ENCODE assay signal across 8 mouse cellular contexts in the genomic region with DNA sequence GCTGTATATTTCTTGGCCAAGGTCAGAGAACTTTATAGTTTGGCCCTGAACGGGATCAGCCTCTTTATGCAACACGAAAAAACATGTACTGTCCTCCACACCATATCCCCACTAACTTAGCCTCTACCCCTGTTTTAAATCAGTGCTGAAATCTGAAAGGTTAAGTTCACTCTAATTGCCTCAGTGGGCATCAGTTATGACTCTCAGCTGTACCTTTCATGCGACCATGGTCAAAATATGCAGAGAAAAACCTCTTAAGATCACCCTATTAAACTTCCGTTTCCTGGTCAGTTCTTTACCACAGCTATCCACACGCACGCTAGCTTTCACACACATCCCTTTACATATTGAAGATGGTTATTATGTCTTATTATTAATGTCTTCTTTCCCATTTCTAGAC. TPM values are rescaled to one million over a fixed set of nuclear protein-coding genes. Genes with fewer than 3 reads are reported as not detected.
A peak's percentile ranks its signal among the peaks of the same experiment; 100 is the strongest.
DNase-seq lines count a peak whose midpoint lies in the region; ATAC-seq lines count a peak whose summit lies in the region.

No protein-coding gene starts in this region.

- H3K9me3 ChIP-seq in heart, embryonic 10.5 days, result no peaks in the 10 kb centered on the region
- no peaks in the 10 kb centered on the region for H3K9me3 ChIP-seq in embryonic facial prominence, embryonic 10.5 days
- no peaks in the 10 kb centered on the region for H3K9me3 ChIP-seq in hindbrain, embryonic 16.5 days (ENCODE audit: control insufficient read depth, low read length)
- H3K9me3 ChIP-seq in midbrain, embryonic 13.5 days, result no peaks in the 10 kb centered on the region

- 66% methylated on average over 6 of the region's 6 CpGs for WGBS in heart, embryonic 10.5 days
- WGBS in embryonic facial prominence, embryonic 10.5 days, result 70% methylated on average over 6 of the region's 6 CpGs
- WGBS in hindbrain, embryonic 16.5 days, result 62% methylated on average over 6 of the region's 6 CpGs
- WGBS in midbrain, embryonic 13.5 days, result 65% methylated on average over 6 of the region's 6 CpGs

- DNase-seq in heart, embryonic 10.5 days (ENCODE audit: low spot score), result no peak
- no peak for DNase-seq in heart, postnatal 10 days
- no peak for DNase-seq in embryonic facial prominence, embryonic 10.5 days (ENCODE audit: low spot score)
- no peak for DNase-seq in layer of hippocampus, adult 9-11 months
- no peak for DNase-seq in kidney, adult 9 months
- no peak for DNase-seq in urinary bladder, postnatal 25 days (ENCODE audit: low spot score)

- ATAC-seq in hindbrain, embryonic 16.5 days, result no peak
- ATAC-seq in midbrain, embryonic 13.5 days, result 0 out of 2 replicates have a peak, but pooled peaks have one; percentile 6

- peak overlapping the region; percentile 97 for H3K4me2 ChIP-seq in hindbrain, embryonic 16.5 days (ENCODE audit: low read length)
- peak overlapping the region; percentile 98 for H3K4me2 ChIP-seq in midbrain, embryonic 13.5 days (replicated peaks)

- H3K4me1 ChIP-seq in heart, embryonic 10.5 days, result peaks cover 12% of the 10 kb centered on the region; the same call in 1 of the 2 replicates
- H3K4me1 ChIP-seq in embryonic facial prominence, embryonic 10.5 days, result peaks cover 17% of the 10 kb centered on the region
- H3K4me1 ChIP-seq in hindbrain, embryonic 16.5 days (ENCODE audit: control insufficient read depth, insufficient read depth, low read depth, low read length), result peaks cover 15% of the 10 kb centered on the region
- H3K4me1 ChIP-seq in midbrain, embryonic 13.5 days (replicated peaks), result peaks cover 13% of the 10 kb centered on the region

- intact Hi-C loops in heart, postnatal 10 days (cut with DNase I), result loop anchor here (1.0 to 10.0 kb wide), 6 partner anchors 61 to 435 kb away; no protein-coding TSS in a partner anchor

- H3K9ac ChIP-seq in hindbrain, embryonic 16.5 days (ENCODE audit: low read depth, low read length), result peak overlapping the region; percentile 96; the same call in 1 of the 2 replicates
- H3K9ac ChIP-seq in midbrain, embryonic 13.5 days (replicated peaks), result no peak overlapping the region

- H3K27ac ChIP-seq in heart, embryonic 10.5 days, result peak overlapping the region; percentile 95
- 0 out of 2 replicates have a peak overlapping the region, but pooled peaks have one; percentile 94 for H3K27ac ChIP-seq in embryonic facial prominence, embryonic 10.5 days (replicated peaks)
- no peak overlapping the region for H3K27ac ChIP-seq in hindbrain, embryonic 16.5 days (ENCODE audit: low read depth, low read length)
- no peak overlapping the region for H3K27ac ChIP-seq in midbrain, embryonic 13.5 days

- peak overlapping the region; percentile 99 for H3K4me3 ChIP-seq in heart, embryonic 10.5 days
- H3K4me3 ChIP-seq in embryonic facial prominence, embryonic 10.5 days, result peak overlapping the region; percentile 96
- peak overlapping the region; percentile 94 for H3K4me3 ChIP-seq in hindbrain, embryonic 16.5 days (ENCODE audit: low read length)
- peak overlapping the region; percentile 100 for H3K4me3 ChIP-seq in midbrain, embryonic 13.5 days (replicated peaks)

- peaks cover 18% of the 10 kb centered on the region for H3K36me3 ChIP-seq in heart, embryonic 10.5 days
- peaks cover 27% of the 10 kb centered on the region for H3K36me3 ChIP-seq in embryonic facial prominence, embryonic 10.5 days (replicated peaks)
- peaks cover 10% of the 10 kb centered on the region; the same call in 1 of the 2 replicates for H3K36me3 ChIP-seq in hindbrain, embryonic 16.5 days (ENCODE audit: control insufficient read depth, insufficient read depth, low read length)
- peaks cover 13% of the 10 kb centered on the region for H3K36me3 ChIP-seq in midbrain, embryonic 13.5 days

- H3K27me3 ChIP-seq in heart, embryonic 10.5 days (ENCODE audit: insufficient read depth, poor library complexity, severe bottlenecking), result peaks cover 4% of the 10 kb centered on the region; the same call in 1 of the 2 replicates
- no peaks in the 10 kb centered on the region; the same call in 1 of the 2 replicates for H3K27me3 ChIP-seq in embryonic facial prominence, embryonic 10.5 days (replicated peaks; ENCODE audit: low read depth, poor library complexity, severe bottlenecking)
- H3K27me3 ChIP-seq in hindbrain, embryonic 16.5 days (replicated peaks; ENCODE audit: control insufficient read depth, insufficient read depth, low read length), result no peaks in the 10 kb centered on the region
- peaks cover 6% of the 10 kb centered on the region; the same call in 1 of the 2 replicates for H3K27me3 ChIP-seq in midbrain, embryonic 13.5 days

RNA-seq across cellular contexts. Expression of a gene that starts 6.9 kb away (rescaled TPM):
- not detected in 2 replicates for polyA plus RNA-seq in heart, embryonic 10.5 days (2016; fragmentation: Nextera tagmentation; extraction: Ambion mirVana)
- under 1 TPM in 1 of 2 experiments, not detected in 1; 0.45 TPM for total RNA-seq in heart, postnatal 10 days (2021)
- polyA plus RNA-seq in embryonic facial prominence, embryonic 10.5 days (2016; fragmentation: Nextera tagmentation; extraction: Ambion mirVana), result 0.35 and 0.63 TPM in 2 replicates
- 0.69 and 0.91 TPM in 2 replicates for polyA plus RNA-seq in hindbrain, embryonic 16.5 days (2015; fragmentation: Nextera tagmentation; extraction: Ambion mirVana)
- 0.62 TPM in 1 of 2 replicates, not detected in the other for polyA plus RNA-seq in midbrain, embryonic 13.5 days (2015; fragmentation: Nextera tagmentation; extraction: Ambion mirVana)

RNA-seq across cellular contexts. Expression of a gene that starts 18.8 kb away (rescaled TPM):
- 19.3 and 30.1 TPM in 2 replicates for polyA plus RNA-seq in heart, embryonic 10.5 days (2016; fragmentation: Nextera tagmentation; extraction: Ambion mirVana)
- 1 to 10 TPM; 7.5 to 8.2 TPM for total RNA-seq in heart, postnatal 10 days (2021)
- polyA plus RNA-seq in embryonic facial prominence, embryonic 10.5 days (2016; fragmentation: Nextera tagmentation; extraction: Ambion mirVana), result 6.6 and 7.2 TPM in 2 replicates
- polyA plus RNA-seq in hindbrain, embryonic 16.5 days (2015; fragmentation: Nextera tagmentation; extraction: Ambion mirVana), result 59.9 and 61.8 TPM in 2 replicates
- polyA plus RNA-seq in midbrain, embryonic 13.5 days (2015; fragmentation: Nextera tagmentation; extraction: Ambion mirVana), result 21.8 and 25.7 TPM in 2 replicates

Comparison
In these comparisons a context has a peak if more than half of its experiments do, and no peak if none do; other contexts are left out.
1. H3K27ac ChIP-seq: peak in heart, embryonic 10.5 days (single experiment) and embryonic facial prominence, embryonic 10.5 days (single experiment); none in hindbrain, embryonic 16.5 days (single experiment) and midbrain, embryonic 13.5 days (single experiment).
2. Peak in every context shown above with its lines, with median percentiles within 50 percentile points of each other: H3K4me3 ChIP-seq.